9 mouse cellular contexts compared by ENCODE assay signal in genomic region chr11:83454548-83454947, GRCm38 (mm10). TPM values are rescaled to one million over a fixed set of nuclear protein-coding genes. Genes with fewer than 3 reads are reported as not detected.
DNase-seq lines count a peak whose midpoint lies in the region; ATAC-seq and TF ChIP-seq lines count a peak whose summit lies in the region.
"Had no signal": no experiment of that assay in that cellular context is flagged by ENCODE, and none has a peak within 500 bp of the region (broad histone marks: within the 10 kb centered on the region; RNA-seq: fewer than 3 reads in every experiment).

No protein-coding gene starts in this region.

- no peaks in the 10 kb centered on the region for H3K27me3 ChIP-seq in intestine, embryonic 14.5 days (replicated peaks; ENCODE audit: control insufficient read depth, insufficient read depth, low read length)
- no peaks in the 10 kb centered on the region for H3K27me3 ChIP-seq in lung, embryonic 15.5 days
- no peaks in the 10 kb centered on the region for H3K27me3 ChIP-seq in midbrain, postnatal 0 days (ENCODE audit: insufficient read depth, low read length)

- H3K9ac ChIP-seq in intestine, embryonic 14.5 days (ENCODE audit: low read length), result no peak overlapping the region
- no peak overlapping the region for H3K9ac ChIP-seq in lung, embryonic 15.5 days
- H3K9ac ChIP-seq in midbrain, postnatal 0 days (replicated peaks; ENCODE audit: low read length, poor library complexity, severe bottlenecking), result no peak overlapping the region
- H3K9ac ChIP-seq: embryonic facial prominence, embryonic 13.5 days had no signal

- no peaks in the 10 kb centered on the region for H3K36me3 ChIP-seq in intestine, embryonic 14.5 days (ENCODE audit: control insufficient read depth, insufficient read depth, low read length)
- no peaks in the 10 kb centered on the region for H3K36me3 ChIP-seq in lung, embryonic 15.5 days
- H3K36me3 ChIP-seq in midbrain, postnatal 0 days (ENCODE audit: insufficient read depth, low read length), result no peaks in the 10 kb centered on the region
- H3K36me3 ChIP-seq: embryonic facial prominence, embryonic 13.5 days had no signal

- no peak overlapping the region for H3K4me3 ChIP-seq in intestine, embryonic 14.5 days (ENCODE audit: low read depth, low read length)
- no peak overlapping the region for H3K4me3 ChIP-seq in lung, embryonic 15.5 days
- no peak overlapping the region for H3K4me3 ChIP-seq in midbrain, postnatal 0 days (ENCODE audit: low read depth, low read length)
- H3K4me3 ChIP-seq: embryonic facial prominence, embryonic 13.5 days had no signal

- no peak overlapping the region for H3K27ac ChIP-seq in intestine, embryonic 14.5 days (ENCODE audit: low read depth)
- peak overlapping the region; percentile 9; the same call in 1 of the 2 replicates for H3K27ac ChIP-seq in lung, embryonic 15.5 days
- no peak overlapping the region for H3K27ac ChIP-seq in midbrain, postnatal 0 days (ENCODE audit: low read depth, low read length)
- H3K27ac ChIP-seq: embryonic facial prominence, embryonic 13.5 days had no signal

- no peaks in the 10 kb centered on the region for H3K9me3 ChIP-seq in intestine, embryonic 14.5 days (ENCODE audit: control insufficient read depth, low read length)
- no peaks in the 10 kb centered on the region for H3K9me3 ChIP-seq in lung, embryonic 15.5 days
- no peaks in the 10 kb centered on the region for H3K9me3 ChIP-seq in midbrain, postnatal 0 days (ENCODE audit: low read length)
- H3K9me3 ChIP-seq: embryonic facial prominence, embryonic 13.5 days had no signal

- no peak overlapping the region for H3K4me2 ChIP-seq in intestine, embryonic 14.5 days (ENCODE audit: low read length)
- no peak overlapping the region for H3K4me2 ChIP-seq in lung, embryonic 15.5 days
- H3K4me2 ChIP-seq in midbrain, postnatal 0 days (ENCODE audit: low read depth, low read length, poor library complexity, severe bottlenecking), result no peak overlapping the region
- H3K4me2 ChIP-seq: embryonic facial prominence, embryonic 13.5 days had no signal

- no peak for TF ChIP-seq CTCF in midbrain, postnatal 0 days (IDR thresholded peaks at IDR 0.05)

- H3K4me1 ChIP-seq in intestine, embryonic 14.5 days (replicated peaks; ENCODE audit: control insufficient read depth, insufficient read depth, low read length), result peaks cover 16% of the 10 kb centered on the region; the same call in 1 of the 2 replicates
- H3K4me1 ChIP-seq in lung, embryonic 15.5 days, result peaks cover 21% of the 10 kb centered on the region
- no peaks in the 10 kb centered on the region for H3K4me1 ChIP-seq in midbrain, postnatal 0 days (ENCODE audit: insufficient read depth, low read length)

- ATAC-seq in common myeloid progenitor, adult 5-6 weeks (replicated peaks; ENCODE audit: low read depth, poor library complexity, severe bottlenecking), result peak; percentile 77
- peak; percentile 47; the same call in 1 of the 2 replicates for ATAC-seq in intestine, embryonic 14.5 days (replicated peaks; ENCODE audit: low FRiP score, low TSS enrichment, low read depth)
- peak; percentile 73; the same call in 1 of the 2 replicates for ATAC-seq in lung, embryonic 15.5 days (ENCODE audit: borderline replicate concordance, extremely low read depth, low FRiP score, low TSS enrichment)
- ATAC-seq in midbrain, postnatal 0 days (ENCODE audit: low FRiP score), result no peak

- DNase-seq in NIH3T3 (ENCODE audit: low read depth) (peak; percentile 25), MN1 (ENCODE audit: low spot score) (no peak)
- DNase-seq in intestine, embryonic 14.5 days (ENCODE audit: low spot score), result no peak
- DNase-seq in midbrain, postnatal 0 days (ENCODE audit: low spot score), result no peak
- no peak for DNase-seq in layer of hippocampus, postnatal 10 days (ENCODE audit: low spot score in 2 of 2)
- DNase-seq: right cerebral cortex, postnatal 14 days had no signal

- WGBS in intestine, embryonic 14.5 days, result 8% methylated on average over 4 of the region's 4 CpGs
- 7% methylated on average over 4 of the region's 4 CpGs for WGBS in lung, embryonic 15.5 days
- WGBS in midbrain, postnatal 0 days, result 32% methylated on average over 4 of the region's 4 CpGs

RNA-seq across cellular contexts. Expression of gene Mmp28, which starts 8.3 kb away (rescaled TPM):
- total RNA-seq in common myeloid progenitor, adult 5-6 weeks (2017), result 0.37 and 0.92 TPM in 2 replicates
- 1.2 and 1.5 TPM in 2 replicates for polyA plus RNA-seq in intestine, embryonic 14.5 days (2014; fragmentation: Nextera tagmentation; extraction: Ambion mirVana)
- polyA plus RNA-seq in lung, embryonic 15.5 days (2015; fragmentation: Nextera tagmentation; extraction: Ambion mirVana), result 2.5 and 2.7 TPM in 2 replicates
- 5.4 and 5.5 TPM in 2 replicates for total RNA-seq in midbrain, postnatal 0 days (2014; rRNA removed)
- 1.2 and 1.4 TPM in 2 replicates for polyA plus RNA-seq in midbrain, postnatal 0 days (2015; fragmentation: Nextera tagmentation; extraction: Ambion mirVana)
- total RNA-seq in layer of hippocampus, postnatal 10 days (2021), result 1 to 10 TPM; 3.9 to 4.3 TPM

RNA-seq across cellular contexts. Expression of gene 1700020L24Rik, which starts 17.1 kb away (rescaled TPM):
- 4.6 and 9.0 TPM in 2 replicates for total RNA-seq in common myeloid progenitor, adult 5-6 weeks (2017)
- polyA plus RNA-seq in intestine, embryonic 14.5 days (2014; fragmentation: Nextera tagmentation; extraction: Ambion mirVana), result 1.3 and 1.4 TPM in 2 replicates
- 0.18 and 0.29 TPM in 2 replicates for polyA plus RNA-seq in lung, embryonic 15.5 days (2015; fragmentation: Nextera tagmentation; extraction: Ambion mirVana)
- total RNA-seq in midbrain, postnatal 0 days (2014; rRNA removed), result not detected in 2 replicates
- polyA plus RNA-seq in midbrain, postnatal 0 days (2015; fragmentation: Nextera tagmentation; extraction: Ambion mirVana), result 0.57 and 0.79 TPM in 2 replicates
- not detected for total RNA-seq in layer of hippocampus, postnatal 10 days (2021)

RNA-seq across cellular contexts. Expression of gene Taf15, which starts 18.3 kb away (rescaled TPM):
- 41.6 and 73.3 TPM in 2 replicates for total RNA-seq in common myeloid progenitor, adult 5-6 weeks (2017)
- 13.5 and 14.1 TPM in 2 replicates for polyA plus RNA-seq in intestine, embryonic 14.5 days (2014; fragmentation: Nextera tagmentation; extraction: Ambion mirVana)
- polyA plus RNA-seq in lung, embryonic 15.5 days (2015; fragmentation: Nextera tagmentation; extraction: Ambion mirVana), result 11.0 and 11.3 TPM in 2 replicates
- total RNA-seq in midbrain, postnatal 0 days (2014; rRNA removed), result 18.2 and 30.6 TPM in 2 replicates
- polyA plus RNA-seq in midbrain, postnatal 0 days (2015; fragmentation: Nextera tagmentation; extraction: Ambion mirVana), result 6.5 and 9.6 TPM in 2 replicates
- total RNA-seq in layer of hippocampus, postnatal 10 days (2021), result 10 to 100 TPM; 68.2 to 76.1 TPM

RNA-seq across cellular contexts. Expression of gene Gas2l2, which starts 25.3 kb away (rescaled TPM):
- total RNA-seq in common myeloid progenitor, adult 5-6 weeks (2017), result not detected in 2 replicates
- 0.09 TPM in 1 of 2 replicates, not detected in the other for polyA plus RNA-seq in intestine, embryonic 14.5 days (2014; fragmentation: Nextera tagmentation; extraction: Ambion mirVana)
- 0.32 and 0.35 TPM in 2 replicates for polyA plus RNA-seq in lung, embryonic 15.5 days (2015; fragmentation: Nextera tagmentation; extraction: Ambion mirVana)
- 0.44 and 0.85 TPM in 2 replicates for total RNA-seq in midbrain, postnatal 0 days (2014; rRNA removed)
- 0.52 and 0.67 TPM in 2 replicates for polyA plus RNA-seq in midbrain, postnatal 0 days (2015; fragmentation: Nextera tagmentation; extraction: Ambion mirVana)
- total RNA-seq in layer of hippocampus, postnatal 10 days (2021), result 1 to 10 TPM in 1 of 2 experiments, under 1 TPM in 1; 0.62 to 1.4 TPM

RNA-seq across cellular contexts. Expression of gene Rasl10b, which starts 45.6 kb away (rescaled TPM):
- not detected in 2 replicates for total RNA-seq in common myeloid progenitor, adult 5-6 weeks (2017)
- 1.7 and 2.3 TPM in 2 replicates for polyA plus RNA-seq in intestine, embryonic 14.5 days (2014; fragmentation: Nextera tagmentation; extraction: Ambion mirVana)
- polyA plus RNA-seq in lung, embryonic 15.5 days (2015; fragmentation: Nextera tagmentation; extraction: Ambion mirVana), result 1.3 and 1.8 TPM in 2 replicates
- 110 and 126 TPM in 2 replicates for total RNA-seq in midbrain, postnatal 0 days (2014; rRNA removed)
- polyA plus RNA-seq in midbrain, postnatal 0 days (2015; fragmentation: Nextera tagmentation; extraction: Ambion mirVana), result 43.9 and 44.3 TPM in 2 replicates
- total RNA-seq in layer of hippocampus, postnatal 10 days (2021), result 100 to 1,000 TPM; 173 to 185 TPM
